Mouse (Mus musculus) cerebellum, postnatal 4 days (tissue): ENCODE results near the gene Clmn.

Experiments used
- DNase-seq, 2 experiments: peaks; one replicate each; pipeline ENCODE4 v3.0.0; 2022; ENCODE audit warnings: low spot score in 2 of 2, mixed read lengths in 1 of 2

Clmn gene

GRCm38 (mm10) chr12:104879577-104879989 lies 14.7 kb upstream of the Clmn start:
- no peak for DNase-seq

DNA sequence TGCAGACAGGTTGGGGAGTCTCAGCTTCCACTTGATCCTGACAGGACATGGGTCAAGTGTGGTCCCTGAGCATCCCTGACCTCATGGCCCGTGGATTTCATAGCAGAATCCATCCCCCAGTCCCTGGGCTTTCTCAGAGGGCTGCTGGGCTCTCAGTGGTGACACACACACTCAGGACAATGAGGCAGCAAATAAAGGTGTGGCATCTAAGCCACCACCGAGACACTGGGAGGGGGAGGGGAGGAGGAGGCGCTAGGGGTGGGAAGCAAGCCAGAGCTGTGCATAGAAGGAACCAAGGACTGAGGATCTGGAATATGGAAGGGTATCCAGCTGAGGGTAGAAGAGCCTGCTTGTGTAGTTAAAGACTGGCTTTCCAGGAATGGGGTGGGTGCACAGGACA lies 11.2 kb upstream of the Clmn start:
- DNase-seq, result no peak

- DNase-seq, result no peak
These were observed 7.1 kb upstream of the Clmn start for GRCm38 (mm10) chr12:104871987-104872386.

GRCm38 (mm10) chr12:104869737-104870136 lies 4.9 kb upstream of the Clmn start:
- DNase-seq, result peak in 1 of 2 experiments; percentile 29

- DNase-seq, result no peak
These were observed 3.6 kb upstream of the Clmn start for GRCm38 (mm10) chr12:104868430-104868829.

GRCm38 (mm10) chr12:104867851-104868250 lies 3.0 kb upstream of the Clmn start:
- no peak for DNase-seq

- no peak for DNase-seq
These were observed 275 bp upstream of the Clmn start for GRCm38 (mm10) chr12:104865166-104865535.

DNA sequence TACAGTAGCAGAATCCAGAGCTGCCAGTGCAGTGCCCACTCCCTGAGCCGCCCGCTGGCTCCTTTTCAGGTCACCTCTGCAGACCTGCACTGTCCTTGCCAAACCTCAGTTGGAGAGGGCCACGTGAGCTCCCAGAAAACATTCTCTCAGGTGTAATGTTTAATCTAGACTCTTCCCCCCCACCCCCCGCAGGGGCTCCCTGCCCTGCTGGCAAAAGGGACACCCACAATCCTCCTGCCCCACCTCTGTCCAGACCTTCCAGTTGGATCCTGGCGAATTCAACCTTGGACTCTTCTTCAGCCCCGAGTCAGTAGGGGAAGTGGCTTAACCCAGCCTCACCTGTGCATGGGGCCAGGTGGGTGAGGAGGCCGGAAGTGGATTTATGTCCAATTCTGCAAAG lies 1.2 kb downstream of the Clmn start:
- DNase-seq, result no peak

DNA sequence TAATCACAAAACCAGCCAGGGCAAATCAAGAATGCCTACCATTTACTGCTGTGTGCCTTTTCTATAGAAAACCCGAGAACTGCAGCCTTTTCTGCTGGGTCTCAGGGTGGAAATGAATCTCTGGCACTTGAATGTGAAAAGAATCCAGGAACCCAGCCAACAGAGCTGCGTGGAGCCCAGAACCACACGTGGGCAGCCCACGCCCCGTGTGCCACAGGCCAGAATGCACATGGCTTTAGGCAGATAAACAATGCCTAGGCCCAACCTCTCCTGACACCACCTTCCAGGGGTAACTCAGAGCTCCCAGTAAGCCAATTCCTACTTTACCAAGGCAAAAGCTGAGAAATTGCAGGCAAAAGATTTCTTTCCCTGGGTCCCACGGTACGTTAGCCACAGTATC lies 5.7 kb downstream of the Clmn start:
- no peak for DNase-seq

- DNase-seq, result no peak
These were observed 6.1 kb downstream of the Clmn start for GRCm38 (mm10) chr12:104858732-104859131.

GRCm38 (mm10) chr12:104857614-104858013 lies 7.3 kb downstream of the Clmn start:
- DNase-seq, result no peak

- no peak for DNase-seq
These were observed 8.3 kb downstream of the Clmn start for GRCm38 (mm10) chr12:104856540-104856939.

GRCm38 (mm10) chr12:104855548-104855947 lies 9.3 kb downstream of the Clmn start:
- DNase-seq, result no peak

GRCm38 (mm10) chr12:104854826-104855225 lies 10.1 kb downstream of the Clmn start:
- no peak for DNase-seq

DNA sequence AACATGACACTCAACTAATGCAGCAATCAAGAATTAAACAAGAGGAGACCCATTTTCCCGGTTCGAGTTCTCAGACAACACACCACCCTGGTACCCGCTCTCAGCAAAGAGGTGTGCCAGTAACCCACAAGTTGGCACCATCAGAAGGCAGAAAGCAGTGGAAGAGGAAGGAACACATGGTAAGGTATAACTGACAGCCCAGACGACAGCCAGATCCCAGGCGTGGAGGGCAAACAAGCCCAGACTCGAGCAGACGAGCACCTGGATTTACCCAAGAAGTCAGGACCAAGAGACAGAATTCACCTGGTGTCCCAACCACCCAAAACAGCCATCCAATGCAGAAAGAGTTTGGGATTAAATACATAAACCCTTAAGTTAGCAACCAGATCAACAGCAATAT lies 11.5 kb downstream of the Clmn start:
- no peak for DNase-seq

GRCm38 (mm10) chr12:104851711-104852508 lies 13.0 kb downstream of the Clmn start:
- DNase-seq, result no peak

GRCm38 (mm10) chr12:104850119-104850518 lies 14.8 kb downstream of the Clmn start:
- no peak for DNase-seq

- no peak for DNase-seq
These were observed 16.2 kb downstream of the Clmn start for GRCm38 (mm10) chr12:104848667-104849066.

GRCm38 (mm10) chr12:104847227-104847626 lies 17.6 kb downstream of the Clmn start:
- no peak for DNase-seq

GRCm38 (mm10) chr12:104845707-104846106 lies 19.2 kb downstream of the Clmn start:
- DNase-seq, result no peak

- DNase-seq, result no peak
These were observed 19.9 kb downstream of the Clmn start for GRCm38 (mm10) chr12:104844989-104845388.

GRCm38 (mm10) chr12:104844279-104844678 lies 20.6 kb downstream of the Clmn start:
- DNase-seq, result no peak

GRCm38 (mm10) chr12:104841256-104841655 lies 23.6 kb downstream of the Clmn start:
- no peak for DNase-seq

DNA sequence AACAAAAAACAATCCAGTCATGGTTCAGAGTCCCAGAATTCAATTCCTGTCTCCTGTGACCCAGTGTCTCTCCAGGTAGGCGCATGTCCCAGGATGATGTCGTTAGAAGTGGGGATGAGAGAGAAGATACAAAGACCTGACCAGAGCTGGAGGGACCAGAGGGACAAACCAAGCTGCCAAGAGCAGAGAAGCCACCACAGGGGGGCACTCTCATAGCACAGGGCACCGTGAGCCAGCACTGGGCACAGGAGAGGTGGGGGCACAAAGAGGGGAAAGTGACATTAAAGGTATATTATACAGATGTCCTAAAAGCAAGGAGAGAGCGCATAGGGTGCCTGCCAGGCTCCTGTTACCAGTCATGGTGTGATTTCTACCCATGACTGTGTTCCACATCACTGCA lies 25.9 kb downstream of the Clmn start:
- DNase-seq, result no peak
